20 mouse cellular contexts compared by ENCODE assay signal in genomic region chr11:65363846-65364245, GRCm38 (mm10).
"Had no signal": no experiment of that assay in that cellular context is flagged by ENCODE, and none has a peak within 500 bp of the region (broad histone marks: within the 10 kb centered on the region; RNA-seq: fewer than 3 reads in every experiment).

No protein-coding gene starts in this region.

- H3K27ac ChIP-seq: limb, embryonic 12.5 days; limb, embryonic 15.5 days; liver, embryonic 14.5 days; macrophage; midbrain, embryonic 12.5 days; midbrain, embryonic 15.5 days; neural tube, embryonic 12.5 days; neural tube, embryonic 15.5 days had no signal

- H3K4me3 ChIP-seq: limb, embryonic 12.5 days; limb, embryonic 15.5 days; midbrain, embryonic 12.5 days; midbrain, embryonic 15.5 days; neural tube, embryonic 12.5 days; neural tube, embryonic 15.5 days had no signal

- H3K4me1 ChIP-seq: midbrain, embryonic 15.5 days; neural tube, embryonic 12.5 days had no signal

- ATAC-seq: liver, postnatal 0 days; lung, postnatal 0 days; midbrain, embryonic 15.5 days had no signal

- H3K9me3 ChIP-seq: limb, embryonic 12.5 days; limb, embryonic 15.5 days; midbrain, embryonic 12.5 days; midbrain, embryonic 15.5 days; neural tube, embryonic 12.5 days; neural tube, embryonic 15.5 days had no signal

- H3K36me3 ChIP-seq: limb, embryonic 12.5 days; limb, embryonic 15.5 days; midbrain, embryonic 12.5 days; midbrain, embryonic 15.5 days; neural tube, embryonic 12.5 days; neural tube, embryonic 15.5 days had no signal

- H3K9ac ChIP-seq: limb, embryonic 12.5 days; limb, embryonic 15.5 days; liver, embryonic 14.5 days; liver, postnatal 0 days; lung, embryonic 14.5 days; midbrain, embryonic 12.5 days; midbrain, embryonic 15.5 days; neural tube, embryonic 12.5 days; neural tube, embryonic 15.5 days had no signal

- DNase-seq: kidney, postnatal 10 days; kidney, postnatal 36 days; layer of hippocampus, postnatal 36 days; left cerebral cortex, postnatal 4 days; liver, postnatal 0 days; lung, embryonic 14.5 days; right cerebral cortex, postnatal 25 days; thymus, adult 2 months; thymus, postnatal 14 days; thymus, postnatal 4 days had no signal

- H3K4me2 ChIP-seq: limb, embryonic 12.5 days; limb, embryonic 15.5 days; liver, embryonic 11.5 days; lung, embryonic 14.5 days; midbrain, embryonic 12.5 days; midbrain, embryonic 15.5 days; neural tube, embryonic 12.5 days; neural tube, embryonic 15.5 days had no signal

- H3K27me3 ChIP-seq: limb, embryonic 15.5 days; midbrain, embryonic 12.5 days; midbrain, embryonic 15.5 days; neural tube, embryonic 12.5 days; neural tube, embryonic 15.5 days had no signal
